Mouse (Mus musculus) G1E (cell line): ENCODE results near the gene Lct. TPM values are rescaled to one million over a fixed set of nuclear protein-coding genes. Genes with fewer than 3 reads are reported as not detected.
A peak's percentile ranks its signal among the peaks of the same experiment; 100 is the strongest.

Experiments
- ATAC-seq: 2 replicates; pipeline ENCODE4 v1.8.0; 2016; ENCODE audit warnings: mild to moderate bottlenecking; ENCODE audit not compliant: insufficient number of reproducible peaks, poor library complexity, low FRiP score, severe bottlenecking; ENCODE audit errors: extremely low read depth
- DNase-seq: peaks from one replicate; pipeline ENCODE4 v3.0.0; 2012; ENCODE audit warnings: low spot score
- H3K27me3 ChIP-seq: 2 replicates; pipeline ENCODE4 v1.6.1; 2012; ENCODE audit warnings: mild to moderate bottlenecking, low read length, inconsistent platforms; ENCODE audit not compliant: insufficient read depth
- H3K36me3 ChIP-seq: replicated peaks from 2 replicates; pipeline ENCODE3; 2012; ENCODE audit warnings: mild to moderate bottlenecking, inconsistent platforms
- H3K4me1 ChIP-seq: 2 replicates; pipeline ENCODE4 v1.6.1; 2012; ENCODE audit warnings: low read depth, low read length, inconsistent platforms, mixed read lengths; ENCODE audit not compliant: insufficient read depth
- H3K4me3 ChIP-seq: 2 replicates; pipeline ENCODE4 v1.5.1; 2012; ENCODE audit warnings: low read depth, mild to moderate bottlenecking, inconsistent platforms, low read length, moderate library complexity, mixed read lengths
- H3K9me3 ChIP-seq: replicated peaks from 2 replicates; pipeline ENCODE4 v1.6.1; 2012; ENCODE audit warnings: inconsistent platforms
- CTCF ChIP-seq: IDR thresholded peaks from 2 replicates; pipeline ENCODE4 v1.5.1; 2012; ENCODE audit warnings: low read depth, low read length, inconsistent platforms, mixed read lengths
- GATA1 ChIP-seq: IDR thresholded peaks from 2 replicates; pipeline ENCODE4 v1.6.1; 2012; ENCODE audit warnings: borderline replicate concordance, low read length, inconsistent platforms, mixed read lengths
- GATA2 ChIP-seq: IDR thresholded peaks from 2 replicates; pipeline ENCODE4 v1.6.1; 2012; ENCODE audit warnings: low read depth, low read length, inconsistent platforms, borderline replicate concordance
- POLR2AphosphoS5 ChIP-seq: IDR thresholded peaks from 2 replicates; pipeline ENCODE4 v1.6.1; 2012; ENCODE audit warnings: low read depth, low read length, inconsistent platforms; ENCODE audit not compliant: insufficient replicate concordance
- TAL1 ChIP-seq: conservative IDR thresholded peaks from 2 replicates; pipeline ENCODE4 v1.6.1; 2012; ENCODE audit warnings: low read depth, low read length, inconsistent platforms, mixed read lengths
- polyA plus RNA-seq: library from polyadenylated mRNA; stranded (reverse); fragments of >175 nt; gene quantifications from 2 replicates; pipeline ENCODE4 v1.2.3, GENCODE M21; 2012
- total RNA-seq, 2 experiments: library from RNA; stranded (forward) in 1 of 2; stranded (reverse) in 1 of 2; fragments of 200-1000 nt in 1 of 2; fragments of >200 nt in 1 of 2; fragmentation: Nextera tagmentation in 1 of 2; gene quantifications; 2 replicates each; pipeline ENCODE4 v1.2.3; 2014 to 2017

The Lct gene
- total RNA-seq (2014; fragmentation: Nextera tagmentation) (0.10 and 0.15 TPM in 2 replicates), total RNA-seq (2017) (0.22 and 0.23 TPM in 2 replicates), polyA plus RNA-seq (not detected in 2 replicates)

DNA sequence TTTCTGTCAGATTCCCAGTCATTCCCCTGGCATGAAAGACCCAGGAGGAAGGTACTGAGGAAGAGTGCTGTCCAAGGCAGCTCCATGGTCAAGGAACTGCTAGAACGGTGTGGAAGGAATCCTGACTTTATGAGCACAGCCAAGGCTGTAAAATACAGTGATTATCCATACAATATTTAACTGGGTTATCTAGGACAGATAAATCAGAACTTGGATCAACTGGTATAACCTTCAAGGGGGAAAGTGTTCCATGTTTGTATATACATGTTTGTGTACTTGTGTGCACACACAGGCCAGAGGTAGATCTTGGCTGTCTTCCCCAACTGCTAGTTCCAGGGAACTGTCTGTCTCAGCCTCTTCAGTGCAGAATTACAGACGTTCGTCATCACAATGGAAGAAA lies at the start of gene Lct:
Lct (minus strand) TSS at position 101 of the 400 bp plus-strand sequence.
- peaks cover 72% of the 10 kb centered on the region for H3K36me3 ChIP-seq
- peaks cover 35% of the 10 kb centered on the region for H3K4me1 ChIP-seq
- ATAC-seq (no peak), DNase-seq (no peak)
- H3K9me3 ChIP-seq = no peaks in the 10 kb centered on the region
- no peak within 1 kb of the TSS for H3K4me3 ChIP-seq
- TF ChIP-seq TAL1 (no peak), POLR2AphosphoS5 (no peak), CTCF (no peak), GATA1 (no peak), GATA2 (no peak)
- no peaks in the 10 kb centered on the region for H3K27me3 ChIP-seq

DNA sequence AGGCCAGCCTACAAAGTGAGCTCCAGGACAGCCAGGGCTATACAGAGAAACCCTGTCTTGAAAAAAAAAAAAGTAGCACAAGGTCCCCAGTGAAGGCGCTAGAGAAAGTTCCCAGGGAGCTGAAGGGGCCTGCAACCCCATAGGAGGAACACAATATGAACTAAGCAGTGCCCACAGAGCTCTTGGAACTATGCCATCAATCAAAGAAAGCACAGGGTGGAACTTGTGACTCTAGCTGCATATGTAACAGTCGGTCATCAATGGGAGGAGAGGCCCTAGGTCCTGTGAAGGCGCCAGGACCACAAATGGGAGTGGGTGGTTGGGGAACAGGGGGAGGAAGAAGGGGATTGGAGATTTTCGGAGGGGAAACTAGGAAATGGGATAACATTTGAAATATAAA lies 48.7 kb upstream of the Lct start:
- no peak for DNase-seq
- Histone ChIP-seq H3K9me3 (no peaks in the 10 kb centered on the region), H3K36me3 (peaks cover 87% of the 10 kb centered on the region), H3K27me3 (no peaks in the 10 kb centered on the region), H3K4me1 (no peaks in the 10 kb centered on the region), H3K4me3 (no peak overlapping the region)
- no peak for TF ChIP-seq POLR2AphosphoS5
- no peak for TF ChIP-seq GATA2
- no peak for TF ChIP-seq GATA1
- no peak for TF ChIP-seq TAL1
- TF ChIP-seq CTCF = no peak
- no peak for ATAC-seq

DNA sequence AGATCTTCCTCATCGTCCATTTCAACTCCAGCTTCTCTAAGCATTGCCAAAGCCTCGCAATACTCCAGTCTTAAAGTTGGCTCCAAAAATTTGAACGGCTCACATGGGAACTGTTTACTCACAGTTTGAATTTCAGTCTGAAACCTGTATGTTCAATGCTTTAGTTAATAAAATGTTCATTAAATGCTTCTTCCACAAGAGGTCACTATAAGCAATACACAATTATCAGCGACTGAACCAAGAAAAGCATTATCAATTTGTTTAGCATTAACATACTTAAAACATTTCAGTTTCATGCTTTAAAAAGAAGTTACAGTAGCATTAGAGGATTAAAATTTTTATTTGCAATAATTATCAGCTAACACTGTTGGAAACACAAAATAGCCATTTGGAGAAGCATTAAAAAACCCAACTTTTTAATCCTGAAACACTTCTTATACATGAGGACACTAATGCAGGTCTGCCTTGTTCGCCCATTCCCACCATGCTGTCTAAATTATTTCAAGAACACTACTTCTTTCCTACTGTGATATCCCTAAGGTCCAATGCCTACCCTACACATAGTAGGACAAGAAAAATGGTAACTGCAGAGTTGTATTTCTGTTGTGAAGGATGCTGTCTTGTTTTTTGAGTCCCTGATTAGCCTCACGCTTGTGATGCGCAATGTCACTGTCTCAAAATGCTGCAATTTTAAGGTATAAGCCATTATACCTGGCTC lies 44.2 kb upstream of the Lct start:
- H3K36me3 ChIP-seq = peaks cover 80% of the 10 kb centered on the region
- no peaks in the 10 kb centered on the region for H3K27me3 ChIP-seq
- TF ChIP-seq GATA1 (no peak), CTCF (no peak), GATA2 (no peak), POLR2AphosphoS5 (no peak), TAL1 (no peak)
- H3K4me3 ChIP-seq = no peak overlapping the region
- ATAC-seq (no peak), DNase-seq (no peak)
- H3K4me1 ChIP-seq = peaks cover 2% of the 10 kb centered on the region
- H3K9me3 ChIP-seq = no peaks in the 10 kb centered on the region

DNA sequence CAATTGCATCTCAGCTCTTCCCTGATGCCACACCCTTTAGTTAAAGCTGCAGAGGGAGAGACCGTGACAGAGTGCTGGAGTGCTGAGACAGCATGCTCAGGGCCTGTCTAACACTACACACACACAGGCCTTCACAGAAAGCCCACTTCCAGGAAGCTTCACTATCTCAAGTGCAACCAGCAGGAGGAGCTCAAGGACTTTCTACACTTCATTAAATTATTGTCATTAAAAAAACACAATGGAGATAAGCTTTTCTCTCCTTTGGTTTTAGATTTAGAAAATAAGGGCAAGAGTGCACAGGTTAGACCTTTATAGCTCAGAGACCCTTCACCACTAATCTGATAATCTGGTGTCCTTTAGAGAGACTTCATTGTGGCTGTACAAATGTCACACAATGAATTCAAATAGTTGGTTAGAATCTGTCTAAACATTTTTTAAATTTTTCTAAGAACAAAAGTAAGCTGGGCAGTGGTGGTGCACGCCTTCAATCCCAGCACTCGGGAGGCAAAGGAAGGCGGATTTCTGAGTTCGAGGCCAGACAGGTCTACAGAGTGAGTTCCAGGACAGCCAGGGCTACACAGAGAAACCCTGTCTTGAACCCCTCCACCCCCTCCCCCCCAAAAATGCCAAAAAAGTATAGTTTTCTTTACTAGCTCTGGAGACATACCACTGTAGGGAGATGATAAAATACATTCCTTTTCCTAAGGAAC lies 40.8 kb upstream of the Lct start:
- TF ChIP-seq GATA1 = no peak
- TF ChIP-seq CTCF = peak; percentile 40; the same call in 1 of the 2 replicates
- Histone ChIP-seq H3K9me3 (no peaks in the 10 kb centered on the region), H3K27me3 (no peaks in the 10 kb centered on the region), H3K4me3 (no peak overlapping the region), H3K36me3 (peaks cover 78% of the 10 kb centered on the region), H3K4me1 (peaks cover 2% of the 10 kb centered on the region)
- ATAC-seq (peak; percentile 70), DNase-seq (peak; percentile 41)

DNA sequence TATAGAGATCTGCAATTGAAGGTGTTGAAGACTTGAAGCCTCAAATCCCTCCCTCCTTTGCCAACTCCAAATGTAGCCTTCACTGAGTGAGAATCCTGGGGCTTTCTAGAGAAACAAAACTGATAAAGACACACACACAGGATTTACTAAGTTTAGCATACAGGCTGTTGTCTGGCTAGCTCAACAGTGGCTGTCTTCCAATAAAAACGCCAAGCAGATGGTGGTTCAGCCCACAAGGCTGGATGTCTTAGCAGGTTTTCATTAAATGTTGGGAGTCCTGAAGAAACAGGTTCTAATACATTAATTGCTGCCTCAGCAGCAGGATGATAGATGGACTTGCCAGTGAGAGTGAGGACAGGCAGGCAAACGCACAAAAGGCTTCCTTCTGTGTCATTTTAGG lies 32.5 kb upstream of the Lct start:
- Histone ChIP-seq H3K36me3 (peaks cover 63% of the 10 kb centered on the region), H3K4me3 (no peak overlapping the region), H3K4me1 (peaks cover 26% of the 10 kb centered on the region), H3K9me3 (no peaks in the 10 kb centered on the region), H3K27me3 (no peaks in the 10 kb centered on the region)
- no peak for TF ChIP-seq POLR2AphosphoS5
- no peak for TF ChIP-seq GATA1
- TF ChIP-seq TAL1 = no peak
- TF ChIP-seq GATA2 = no peak
- no peak for TF ChIP-seq CTCF
- ATAC-seq = no peak
- DNase-seq = no peak

DNA sequence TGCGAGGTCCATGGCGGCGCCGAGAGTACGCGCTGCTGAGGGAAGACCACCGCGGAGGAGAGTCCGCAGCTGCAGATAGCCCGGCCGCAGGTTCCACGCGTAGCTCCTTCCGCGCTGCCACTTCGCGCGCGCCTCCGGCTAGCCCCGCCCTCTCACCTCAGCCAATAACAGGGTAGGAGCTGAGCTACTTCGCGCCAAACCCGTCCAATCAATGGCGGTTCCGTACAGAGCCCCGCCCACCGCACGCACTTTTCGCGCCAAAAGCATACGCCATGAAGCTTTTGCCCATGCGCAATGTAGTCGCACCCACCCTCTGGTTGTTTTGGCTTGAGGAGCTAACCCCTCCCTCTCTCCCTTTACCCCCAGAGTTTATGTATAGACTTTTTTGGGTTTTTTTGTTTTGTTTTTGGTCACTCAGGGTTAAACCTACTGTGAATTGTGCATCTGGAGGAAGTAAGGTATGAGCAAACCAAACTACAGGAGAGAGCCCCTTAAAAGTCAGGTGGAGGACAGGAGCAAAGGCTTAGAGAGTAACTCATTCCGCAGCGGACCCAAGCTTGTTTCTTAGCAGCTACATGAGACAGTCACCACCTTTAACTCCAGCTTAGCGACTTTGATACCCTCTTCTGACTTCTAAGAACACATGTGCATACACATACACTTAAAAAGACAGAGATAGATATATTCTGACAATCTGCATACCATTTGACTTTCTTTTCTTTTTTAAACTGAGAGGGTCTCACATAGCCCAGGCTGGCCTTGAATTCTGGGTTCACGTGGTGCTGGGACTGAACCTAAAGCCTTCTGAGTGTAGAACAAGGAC lies 31.6 kb upstream of the Lct start, which contains the start of gene Mcm6:
Mcm6 (minus strand) TSS at position 111 of the 823 bp plus-strand sequence.
- DNase-seq (peak; percentile 98), ATAC-seq (peak; percentile 93)

More for the DNA sequence above, 31.6 kb upstream of the Lct start, which contains the start of gene Mcm6:
- Histone ChIP-seq H3K27me3 (no peaks in the 10 kb centered on the region), H3K4me1 (peaks cover 35% of the 10 kb centered on the region), H3K36me3 (peaks cover 65% of the 10 kb centered on the region), H3K9me3 (no peaks in the 10 kb centered on the region), H3K4me3 (peak within 1 kb of the TSS; percentile 90)
- TF ChIP-seq TAL1 = no peak
- TF ChIP-seq GATA1 = no peak
- no peak for TF ChIP-seq GATA2
- no peak for TF ChIP-seq CTCF
- no peak for TF ChIP-seq POLR2AphosphoS5
